Mouse (Mus musculus) c-Kit-positive CD71-positive TER-119-negative erythroid progenitor cells, embryonic 14.5 days (primary cell): ENCODE results near the gene Mat2b.

Experiments used
- DNase-seq: peaks from one replicate; pipeline ENCODE4 v3.0.0-alpha.2; 2013; ENCODE audit warnings: low read depth

Gene Mat2b

DNA sequence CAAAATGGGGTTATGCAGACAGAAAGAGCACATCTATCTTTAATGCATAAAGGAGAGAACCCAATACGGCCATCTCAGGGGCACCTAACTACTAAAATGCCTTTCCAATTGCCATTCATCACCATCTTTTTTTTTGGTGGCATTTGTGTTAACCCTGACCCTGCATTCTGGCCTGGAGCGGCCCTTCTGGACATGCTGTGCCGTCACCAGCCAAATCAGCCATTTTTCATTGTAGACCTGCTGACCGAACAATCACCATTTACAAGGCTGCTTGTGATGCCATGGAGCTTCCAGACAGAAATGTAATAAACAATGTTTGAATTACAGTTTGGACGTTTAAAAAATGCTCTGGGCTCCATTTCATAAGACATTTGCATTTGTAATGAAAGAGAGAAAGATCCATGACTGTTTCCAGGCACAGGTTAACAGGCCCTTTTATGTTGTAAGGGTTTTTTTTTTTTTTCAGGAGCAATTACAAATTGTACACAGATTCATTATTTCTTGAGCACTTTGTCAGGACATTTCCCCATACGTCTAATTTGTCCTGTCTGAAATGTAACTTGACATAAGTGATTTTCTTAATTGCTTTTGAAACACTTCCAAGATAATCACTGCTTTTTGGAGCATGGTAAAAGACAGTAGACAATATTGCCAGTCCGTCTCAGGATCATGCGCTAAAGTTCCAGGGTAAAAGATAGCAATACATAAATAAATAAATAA lies 45.1 kb downstream of the Mat2b start:
- DNase-seq = no peak

DNA sequence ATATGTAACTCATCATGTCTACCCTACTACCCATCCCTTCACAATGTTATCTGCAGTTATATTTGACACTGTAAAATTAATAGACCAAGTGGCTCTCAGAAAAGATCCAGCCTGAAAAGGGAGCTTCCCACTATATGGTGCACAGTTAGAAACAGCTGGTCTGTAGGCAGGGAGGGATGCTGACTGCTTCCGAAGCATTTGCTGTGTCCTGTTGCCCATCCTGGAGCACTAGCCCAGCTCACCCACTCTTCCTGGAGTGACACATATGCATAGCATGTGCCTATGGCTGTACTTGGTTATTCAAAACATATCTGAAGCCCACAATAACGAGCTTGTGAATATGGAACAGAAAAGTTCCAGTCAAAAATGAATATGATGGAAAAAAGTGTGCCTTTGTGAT lies 47.8 kb downstream of the Mat2b start:
- DNase-seq = no peak
